Mouse (Mus musculus) lung, postnatal 10 days (tissue): ENCODE results near the gene Prkaa1.
"Not testable (repeated sequence)": the region's sequence is repeated elsewhere in the genome, so short reads cannot be mapped to it uniquely, and the experiment has no call there.

Experiments used
- DNase-seq: peaks from one replicate; pipeline ENCODE4 v3.0.0; 2021

The Prkaa1 gene

GRCm38 (mm10) chr15:5184668-5185330, 41.1 kb downstream of the Prkaa1 start:
- no peak for DNase-seq

GRCm38 (mm10) chr15:5185366-5186292, 42.0 kb downstream of the Prkaa1 start, which contains the start of gene Ttc33:
Gene Ttc33, plus strand, starts transcription at chr15:5185525.
- DNase-seq = peak; percentile 85

- DNase-seq = no peak
These were observed 42.6 kb downstream of the Prkaa1 start for GRCm38 (mm10) chr15:5186293-5186675.

- DNase-seq = no peak
These were observed 43.5 kb downstream of the Prkaa1 start for GRCm38 (mm10) chr15:5187116-5187515.

GRCm38 (mm10) chr15:5188029-5188428, 44.4 kb downstream of the Prkaa1 start:
- DNase-seq = no peak

GRCm38 (mm10) chr15:5189504-5190093, 45.9 kb downstream of the Prkaa1 start:
- peak; percentile 51 for DNase-seq

GRCm38 (mm10) chr15:5193833-5194232, 50.2 kb downstream of the Prkaa1 start:
- no peak for DNase-seq

- no peak for DNase-seq
These were observed 50.8 kb downstream of the Prkaa1 start for GRCm38 (mm10) chr15:5194446-5194845.

GRCm38 (mm10) chr15:5194931-5195330, 51.3 kb downstream of the Prkaa1 start:
- no peak for DNase-seq

- DNase-seq = peak; percentile 22
These were observed 52.4 kb downstream of the Prkaa1 start for GRCm38 (mm10) chr15:5195987-5196514.

GRCm38 (mm10) chr15:5196691-5197090, 53.0 kb downstream of the Prkaa1 start:
- no peak for DNase-seq

GRCm38 (mm10) chr15:5205222-5205621, 61.6 kb downstream of the Prkaa1 start:
- no peak for DNase-seq

GRCm38 (mm10) chr15:5209116-5209515, 65.5 kb downstream of the Prkaa1 start:
- DNase-seq = no peak

- DNase-seq = no peak
These were observed 76.8 kb downstream of the Prkaa1 start for GRCm38 (mm10) chr15:5220491-5220890.

GRCm38 (mm10) chr15:5230746-5231145, 87.1 kb downstream of the Prkaa1 start:
- not testable (repeated sequence) for DNase-seq
